Mouse (Mus musculus): ENCODE data around the gene Gm19426. TPM values are rescaled to one million over a fixed set of nuclear protein-coding genes. Genes with fewer than 3 reads are reported as not detected.

The Gm19426 gene
- total and polyA plus RNA-seq, 3 experiments, result not detected

DNA sequence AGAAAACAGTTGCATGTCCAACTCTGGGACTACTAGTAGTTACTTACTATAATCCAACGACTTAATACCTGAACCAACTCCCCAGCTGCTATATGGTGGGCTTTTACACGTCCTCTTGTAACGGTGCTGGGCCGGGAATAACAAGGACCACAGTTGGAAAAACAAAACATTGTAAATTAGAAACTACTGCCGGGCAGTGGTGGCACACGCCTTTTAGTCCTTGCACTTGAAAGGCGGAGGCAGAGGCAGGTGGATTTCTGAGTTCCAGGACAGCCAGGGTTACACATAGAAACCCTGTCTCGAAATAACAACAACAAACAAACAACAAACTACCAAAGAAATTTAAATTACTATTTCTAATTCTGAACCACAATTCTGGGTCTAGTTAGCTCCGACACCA, 16.7 kb downstream of the Gm19426 start:
- no peaks in the 10 kb centered on the region for H3K27me3 ChIP-seq (replicated peaks)
- peaks cover 16 to 36% of the 10 kb centered on the region in 2 experiments for H3K36me3 ChIP-seq (replicated peaks in 1 of 2; ENCODE audit: control insufficient read depth in 1 of 2, insufficient read depth in 1 of 2, low read length in 1 of 2)
- peak overlapping the region; percentile 95 for H3K4me2 ChIP-seq (ENCODE audit: insufficient read depth, low read depth, poor library complexity, severe bottlenecking)
- dilution Hi-C loops (cut with MboI; ENCODE audit: extremely low pct_ligation_motif_present, extremely low pct_unique_long_range_greater_than_20kb, low sequenced_read_pairs) (no loop called here), in situ Hi-C loops (cut with MboI; ENCODE audit: low pct_ligation_motif_present, low pct_unique_long_range_greater_than_20kb, low sequenced_read_pairs) (no loop called here)
- no peaks in the 10 kb centered on the region for H3K9me3 ChIP-seq (replicated peaks; ENCODE audit: low read length)
- peaks cover 8 to 33% of the 10 kb centered on the region in 2 experiments for H3K4me1 ChIP-seq (ENCODE audit: control insufficient read depth in 1 of 2, insufficient read depth in 2 of 2)
- H3K9ac ChIP-seq (ENCODE audit: insufficient read depth, low read depth), result peak overlapping the region; percentile 96
- H3K79me2 ChIP-seq (replicated peaks; ENCODE audit: control insufficient read depth, extremely low read depth, insufficient read depth, poor library complexity, severe bottlenecking), result peaks cover 30% of the 10 kb centered on the region
- no peak overlapping the region for H3K27ac ChIP-seq (ENCODE audit: insufficient read depth, low read depth)
- no peak for DNase-seq (ENCODE audit: extremely low read depth)
- TF ChIP-seq RCOR1 (conservative IDR thresholded peaks at IDR 0.05; ENCODE audit: low read depth, low read length) (no peak), UBTF (IDR thresholded peaks at IDR 0.05; ENCODE audit: low read depth, low read length) (no peak), SMC3 (IDR thresholded peaks at IDR 0.05; ENCODE audit: low read depth, low read length) (no peak), KAT2A (IDR thresholded peaks at IDR 0.05; ENCODE audit: insufficient replicate concordance, low read length) (no peak)
- peak overlapping the region; percentile 62 to 69 (median 68) for H3K4me3 ChIP-seq (replicated peaks in 1 of 3; ENCODE audit: low read depth in 2 of 3, low read length in 2 of 3, poor library complexity in 1 of 3)

DNA sequence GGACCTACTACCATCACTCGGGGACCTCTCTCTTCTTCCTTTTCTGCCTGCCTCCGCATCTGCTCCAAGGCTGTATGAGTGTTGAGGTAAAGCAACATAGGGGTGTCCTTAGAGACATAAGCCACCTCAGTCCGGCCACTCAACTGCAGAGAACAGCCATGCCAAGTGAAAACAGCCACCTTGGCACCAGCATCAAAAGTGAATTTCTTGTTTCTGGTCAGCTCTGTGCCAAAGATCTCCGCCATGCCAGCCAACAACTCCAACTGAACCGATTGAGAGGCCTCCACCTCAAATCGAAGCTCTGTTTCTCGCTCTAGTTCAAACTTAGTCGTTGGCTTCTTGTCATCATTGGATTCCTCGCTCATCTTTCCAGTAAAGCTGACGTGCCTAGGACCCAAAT, 17.7 kb downstream of the Gm19426 start:
- dilution Hi-C loops (cut with MboI; ENCODE audit: extremely low pct_ligation_motif_present, extremely low pct_unique_long_range_greater_than_20kb, low sequenced_read_pairs), result no loop called here
- in situ Hi-C loops (cut with MboI; ENCODE audit: low pct_ligation_motif_present, low pct_unique_long_range_greater_than_20kb, low sequenced_read_pairs), result no loop called here
- TF ChIP-seq BHLHE40 (IDR thresholded peaks at IDR 0.05; ENCODE audit: low read depth, low read length), result no peak
- no peak for TF ChIP-seq ZNF384 (IDR thresholded peaks at IDR 0.05; ENCODE audit: low read depth, low read length)
- TF ChIP-seq MAFK (IDR thresholded peaks at IDR 0.05; ENCODE audit: insufficient replicate concordance, low read length), result no peak
- no peak for TF ChIP-seq GABPA (IDR thresholded peaks at IDR 0.05; ENCODE audit: insufficient replicate concordance, low read depth, low read length)
- TF ChIP-seq MYC (IDR thresholded peaks at IDR 0.05; ENCODE audit: low read depth, low read length), result no peak
- TF ChIP-seq KAT2A (IDR thresholded peaks at IDR 0.05; ENCODE audit: insufficient replicate concordance, low read length), result no peak
- no peaks in the 10 kb centered on the region for H3K27me3 ChIP-seq (replicated peaks)
- H3K9me3 ChIP-seq (replicated peaks; ENCODE audit: low read length), result no peaks in the 10 kb centered on the region
- peaks cover 30% of the 10 kb centered on the region for H3K79me2 ChIP-seq (replicated peaks; ENCODE audit: control insufficient read depth, extremely low read depth, insufficient read depth, poor library complexity, severe bottlenecking)
- peaks cover 8 to 37% of the 10 kb centered on the region in 2 experiments for H3K4me1 ChIP-seq (ENCODE audit: control insufficient read depth in 1 of 2, insufficient read depth in 2 of 2)
- peaks cover 22 to 44% of the 10 kb centered on the region in 2 experiments for H3K36me3 ChIP-seq (replicated peaks in 1 of 2; ENCODE audit: control insufficient read depth in 1 of 2, insufficient read depth in 1 of 2, low read length in 1 of 2)
- H3K9ac ChIP-seq (ENCODE audit: insufficient read depth, low read depth), result peak overlapping the region; percentile 96; the same call in 1 of the 2 replicates
- no peak overlapping the region for H3K27ac ChIP-seq (ENCODE audit: insufficient read depth, low read depth)
- DNase-seq (ENCODE audit: extremely low read depth), result no peak
- peak overlapping the region; percentile 95 for H3K4me2 ChIP-seq (ENCODE audit: insufficient read depth, low read depth, poor library complexity, severe bottlenecking)
- H3K4me3 ChIP-seq (replicated peaks in 1 of 3; ENCODE audit: low read depth in 2 of 3, low read length in 2 of 3, poor library complexity in 1 of 3), result peak overlapping the region; percentile 12 to 69 (median 68)

DNA sequence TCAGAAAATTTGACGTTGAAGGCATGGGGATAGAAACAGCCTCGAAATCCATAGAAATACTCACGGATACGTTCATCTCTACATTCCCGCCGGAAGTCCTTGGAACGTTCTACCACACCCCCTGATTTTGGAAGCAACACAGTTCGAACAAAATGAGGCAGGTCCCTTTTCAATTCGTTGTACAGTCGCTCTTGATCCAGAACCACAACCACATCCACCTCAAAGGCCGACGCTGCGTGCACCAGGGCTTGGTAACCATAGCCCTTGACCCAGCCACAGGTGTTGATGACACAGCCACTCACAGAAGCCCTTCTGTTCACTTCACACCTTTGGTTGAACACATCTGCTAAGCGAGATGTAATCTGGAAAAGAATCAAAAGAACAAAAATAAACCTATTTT, 19.6 kb downstream of the Gm19426 start:
- dilution Hi-C loops (cut with MboI; ENCODE audit: extremely low pct_ligation_motif_present, extremely low pct_unique_long_range_greater_than_20kb, low sequenced_read_pairs) (no loop called here), in situ Hi-C loops (cut with MboI; ENCODE audit: low pct_ligation_motif_present, low pct_unique_long_range_greater_than_20kb, low sequenced_read_pairs) (no loop called here)
- Histone ChIP-seq H3K4me1 (ENCODE audit: control insufficient read depth in 1 of 2, insufficient read depth in 2 of 2) (peaks cover 8 to 37% of the 10 kb centered on the region in 2 experiments), H3K9me3 (replicated peaks; ENCODE audit: low read length) (no peaks in the 10 kb centered on the region), H3K9ac (ENCODE audit: insufficient read depth, low read depth) (no peak overlapping the region), H3K27me3 (replicated peaks) (no peaks in the 10 kb centered on the region), H3K36me3 (replicated peaks in 1 of 2; ENCODE audit: control insufficient read depth in 1 of 2, insufficient read depth in 1 of 2, low read length in 1 of 2) (peaks cover 22 to 44% of the 10 kb centered on the region in 2 experiments), H3K79me2 (replicated peaks; ENCODE audit: control insufficient read depth, extremely low read depth, insufficient read depth, poor library complexity, severe bottlenecking) (peaks cover 30% of the 10 kb centered on the region), H3K27ac (ENCODE audit: insufficient read depth, low read depth) (no peak overlapping the region), H3K4me3 (replicated peaks in 1 of 3; ENCODE audit: low read depth in 2 of 3, low read length in 2 of 3, poor library complexity in 1 of 3) (no peak overlapping the region), H3K4me2 (ENCODE audit: insufficient read depth, low read depth, poor library complexity, severe bottlenecking) (no peak overlapping the region)
- DNase-seq (ENCODE audit: extremely low read depth), result no peak
- no peak for TF ChIP-seq MAFK (IDR thresholded peaks at IDR 0.05; ENCODE audit: insufficient replicate concordance, low read length)
- no peak for TF ChIP-seq KAT2A (IDR thresholded peaks at IDR 0.05; ENCODE audit: insufficient replicate concordance, low read length)
- TF ChIP-seq USF1 (IDR thresholded peaks at IDR 0.05; ENCODE audit: low read depth, low read length), result no peak
- no peak for TF ChIP-seq E2F4 (IDR thresholded peaks at IDR 0.05; ENCODE audit: insufficient replicate concordance, low read depth, low read length)
- no peak for TF ChIP-seq PAX5 (IDR thresholded peaks at IDR 0.05; ENCODE audit: low read length)
- no peak for TF ChIP-seq GABPA (IDR thresholded peaks at IDR 0.05; ENCODE audit: insufficient replicate concordance, low read depth, low read length)
- TF ChIP-seq CHD2 (IDR thresholded peaks at IDR 0.05; ENCODE audit: low read length), result no peak
- TF ChIP-seq ZMIZ1 (IDR thresholded peaks at IDR 0.05; ENCODE audit: low read depth, low read length), result no peak
